Mouse (Mus musculus): ENCODE measurements around the gene Hist1h2bf.

DNA sequence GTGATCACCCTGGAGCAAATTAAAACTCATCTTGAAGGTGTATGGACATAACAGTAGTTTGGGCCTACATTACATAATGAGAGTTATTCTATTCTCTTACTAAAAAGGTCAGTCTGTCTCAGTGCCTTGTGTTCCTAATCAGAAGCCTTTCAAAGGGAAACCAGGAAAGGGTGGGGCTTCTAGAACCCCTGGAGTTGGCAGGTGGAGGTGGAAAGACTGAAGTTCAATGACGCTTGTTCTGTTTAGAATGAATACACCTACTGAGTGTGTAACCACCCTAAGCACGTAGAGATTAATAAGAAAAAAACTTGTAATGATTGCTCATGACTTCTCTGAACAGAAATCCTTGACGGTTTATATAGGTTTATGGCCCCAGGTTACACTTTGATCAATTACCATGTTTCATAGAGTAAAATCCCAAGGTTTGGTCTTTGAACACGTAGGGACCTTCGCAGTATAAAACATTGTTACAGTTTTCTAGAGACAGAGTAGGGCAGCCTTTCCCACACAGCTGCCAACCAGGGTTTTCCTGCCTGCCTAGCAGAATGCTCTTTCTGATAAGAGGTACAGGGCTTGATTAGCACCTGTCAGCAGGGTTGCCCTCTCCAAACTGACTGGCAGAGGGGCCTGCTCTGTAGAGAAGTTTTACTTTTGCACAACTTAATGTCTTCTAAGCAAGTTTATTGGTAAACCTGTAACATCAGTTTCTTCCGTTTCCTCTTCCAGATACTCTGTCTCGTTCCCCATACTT, 21.8 kb upstream of the Hist1h2bf start:
- TF ChIP-seq CTCF (IDR thresholded peaks at IDR 0.05; ENCODE audit: low read depth, low read length) (no peak), POLR2A (IDR thresholded peaks at IDR 0.05; ENCODE audit: insufficient read depth, low read length) (no peak)
